Mouse (Mus musculus) embryonic facial prominence, embryonic 11.5 days (tissue): ENCODE data around the gene Rnf144b. TPM values are rescaled to one million over a fixed set of nuclear protein-coding genes. Genes with fewer than 3 reads are reported as not detected.

Experiments used
- ATAC-seq: fragments of 200-750 bp; cut with Nextera tagmentation; replicated peaks from 2 replicates; pipeline ENCODE4 v1.8.0; 2017; ENCODE audit warnings: low read depth; ENCODE audit not compliant: insufficient number of reproducible peaks, low FRiP score, low TSS enrichment
- DNase-seq: peaks from one replicate; pipeline ENCODE4 v3.0.0-alpha.2; 2015; ENCODE audit warnings: low spot score
- H3K27ac ChIP-seq: fragments of 300-500 bp; sonication (generic); replicated peaks from 2 replicates; pipeline ENCODE4 v1.5.1; 2014; ENCODE audit warnings: mild to moderate bottlenecking, low read depth, low read length, control low read depth
- H3K27me3 ChIP-seq: fragments of 300-500 bp; sonication (generic); 2 replicates; pipeline ENCODE4 v1.6.1; 2014; ENCODE audit warnings: mild to moderate bottlenecking, low read length, moderate library complexity, mixed read lengths; ENCODE audit not compliant: control insufficient read depth, insufficient read depth
- H3K36me3 ChIP-seq: fragments of 300-500 bp; sonication (generic); replicated peaks from 2 replicates; pipeline ENCODE4 v1.6.1; 2014; ENCODE audit warnings: low read depth, mild to moderate bottlenecking, low read length, moderate library complexity, mixed read lengths; ENCODE audit not compliant: control insufficient read depth, insufficient read depth
- H3K4me1 ChIP-seq: fragments of 300-500 bp; sonication (generic); 2 replicates; pipeline ENCODE4 v1.6.1; 2014; ENCODE audit warnings: low read length, mixed read lengths; ENCODE audit not compliant: control insufficient read depth, insufficient read depth
- H3K4me2 ChIP-seq: fragments of 300-500 bp; sonication (generic); 2 replicates; pipeline ENCODE4 v1.6.1; 2014; ENCODE audit warnings: low read depth, mild to moderate bottlenecking, control low read depth, low read length, moderate library complexity
- H3K4me3 ChIP-seq: fragments of 300-500 bp; sonication (generic); 2 replicates; pipeline ENCODE4 v1.5.1; 2014; ENCODE audit warnings: low read depth, low read length, control low read depth
- H3K9ac ChIP-seq: fragments of 300-500 bp; sonication (generic); replicated peaks from 2 replicates; pipeline ENCODE4 v1.6.1; 2014; ENCODE audit warnings: mild to moderate bottlenecking, control low read depth, low read length
- H3K9me3 ChIP-seq: fragments of 300-500 bp; sonication (generic); replicated peaks from 2 replicates; pipeline ENCODE4 v1.6.1; 2016; ENCODE audit warnings: mild to moderate bottlenecking, low read length, inconsistent platforms, mixed read lengths; ENCODE audit not compliant: control insufficient read depth
- WGBS: fragments of 180-500 bp; shearing (Covaris S2); extraction: QIAGEN DNeasy Blood & Tissue Kit; methylation state at CpG from one replicate; pipeline ENCODE4 v1.1.7; 2014; 5-methylcytosine and 5-hydroxymethylcytosine counted together
- polyA plus RNA-seq: library from polyadenylated mRNA; unstranded; fragments of >200 nt; fragmentation: Nextera tagmentation; extraction: Ambion mirVana; gene quantifications from 2 replicates; pipeline ENCODE4 v1.2.1, GENCODE M21; 2014

Rnf144b gene
- polyA plus RNA-seq, 1 experiment from 2014 or later = 1.5 TPM

- Histone ChIP-seq H3K36me3 (no peaks in the 10 kb centered on the region), H3K27me3 (no peaks in the 10 kb centered on the region), H3K4me2 (no peak overlapping the region), H3K9me3 (no peaks in the 10 kb centered on the region), H3K4me1 (no peaks in the 10 kb centered on the region), H3K4me3 (no peak overlapping the region), H3K9ac (no peak overlapping the region), H3K27ac (no peak overlapping the region)
- peak; percentile 42 for DNase-seq
- ATAC-seq = no peak
- 71% methylated on average over 2 of the region's 2 CpGs for WGBS
These were observed 139.5 kb downstream of the Rnf144b start for GRCm38 (mm10) chr13:47261961-47262360.

- no peaks in the 10 kb centered on the region for H3K4me1 ChIP-seq
- no peak overlapping the region for H3K4me2 ChIP-seq
- no peak for ATAC-seq
- no peak for DNase-seq
- H3K36me3 ChIP-seq = no peaks in the 10 kb centered on the region
- H3K27me3 ChIP-seq = no peaks in the 10 kb centered on the region
- H3K9ac ChIP-seq = no peak overlapping the region
- no peaks in the 10 kb centered on the region for H3K9me3 ChIP-seq
- no peak overlapping the region for H3K4me3 ChIP-seq
- 89% methylated on average over 8 of the region's 8 CpGs for WGBS
- H3K27ac ChIP-seq = no peak overlapping the region
These were observed 141.9 kb downstream of the Rnf144b start for GRCm38 (mm10) chr13:47264382-47264781.

- H3K27ac ChIP-seq = no peak overlapping the region
- DNase-seq = no peak
- no peaks in the 10 kb centered on the region for H3K4me1 ChIP-seq
- H3K9me3 ChIP-seq = no peaks in the 10 kb centered on the region
- H3K4me3 ChIP-seq = no peak overlapping the region
- H3K36me3 ChIP-seq = no peaks in the 10 kb centered on the region
- H3K4me2 ChIP-seq = no peak overlapping the region
- ATAC-seq = no peak
- H3K9ac ChIP-seq = no peak overlapping the region
- WGBS = 89% methylated on average over 7 of the region's 7 CpGs
- no peaks in the 10 kb centered on the region for H3K27me3 ChIP-seq
These were observed 144.0 kb downstream of the Rnf144b start for GRCm38 (mm10) chr13:47266411-47266810.

- Histone ChIP-seq H3K27me3 (no peaks in the 10 kb centered on the region), H3K4me1 (no peaks in the 10 kb centered on the region), H3K9ac (no peak overlapping the region), H3K27ac (no peak overlapping the region), H3K9me3 (no peaks in the 10 kb centered on the region), H3K4me3 (no peak overlapping the region), H3K4me2 (no peak overlapping the region), H3K36me3 (no peaks in the 10 kb centered on the region)
- DNase-seq (peak; percentile 58), ATAC-seq (no peak)
- 41% methylated on average over 3 of the region's 3 CpGs for WGBS
These were observed 145.8 kb downstream of the Rnf144b start for GRCm38 (mm10) chr13:47268227-47268626.

- H3K4me2 ChIP-seq = no peak overlapping the region; the same call in 1 of the 2 replicates
- no peak overlapping the region; the same call in 1 of the 2 replicates for H3K9ac ChIP-seq
- no peak overlapping the region for H3K4me3 ChIP-seq
- H3K27me3 ChIP-seq = no peaks in the 10 kb centered on the region
- H3K9me3 ChIP-seq = no peaks in the 10 kb centered on the region
- 16% methylated on average over 8 of the region's 8 CpGs for WGBS
- H3K36me3 ChIP-seq = no peaks in the 10 kb centered on the region
- no peak for ATAC-seq
- 0 out of 2 replicates have a peak, but pooled peaks cover 3% of the 10 kb centered on the region for H3K4me1 ChIP-seq
- no peak overlapping the region for H3K27ac ChIP-seq
- DNase-seq = no peak
These were observed 150.5 kb downstream of the Rnf144b start for GRCm38 (mm10) chr13:47272928-47273327.

GRCm38 (mm10) chr13:47273487-47273886 lies 151.0 kb downstream of the Rnf144b start:
- Histone ChIP-seq H3K9ac (peak overlapping the region; percentile 41), H3K36me3 (no peaks in the 10 kb centered on the region), H3K4me3 (no peak overlapping the region), H3K4me1 (0 out of 2 replicates have a peak, but pooled peaks cover 3% of the 10 kb centered on the region), H3K4me2 (peak overlapping the region; percentile 19), H3K9me3 (no peaks in the 10 kb centered on the region), H3K27me3 (no peaks in the 10 kb centered on the region), H3K27ac (no peak overlapping the region)
- DNase-seq (peak; percentile 70), ATAC-seq (peak; percentile 77; the same call in 1 of the 2 replicates)
- 4% methylated on average over 11 of the region's 11 CpGs for WGBS

GRCm38 (mm10) chr13:47274139-47274538 lies 151.7 kb downstream of the Rnf144b start:
- WGBS = 7% methylated on average over 3 of the region's 3 CpGs
- Histone ChIP-seq H3K27me3 (no peaks in the 10 kb centered on the region), H3K4me1 (0 out of 2 replicates have a peak, but pooled peaks cover 3% of the 10 kb centered on the region), H3K9me3 (no peaks in the 10 kb centered on the region), H3K4me3 (no peak overlapping the region), H3K9ac (no peak overlapping the region), H3K36me3 (no peaks in the 10 kb centered on the region), H3K4me2 (no peak overlapping the region), H3K27ac (no peak overlapping the region)
- DNase-seq (no peak), ATAC-seq (no peak)

- 0 out of 2 replicates have a peak, but pooled peaks cover 3% of the 10 kb centered on the region for H3K4me1 ChIP-seq
- 38% methylated on average over 13 of the region's 13 CpGs for WGBS
- no peak for ATAC-seq
These were observed 154.8 kb downstream of the Rnf144b start for GRCm38 (mm10) chr13:47277000-47277823.

More at GRCm38 (mm10) chr13:47277000-47277823, 154.8 kb downstream of the Rnf144b start:
- H3K9me3 ChIP-seq = no peaks in the 10 kb centered on the region
- no peak overlapping the region for H3K4me3 ChIP-seq
- no peaks in the 10 kb centered on the region for H3K36me3 ChIP-seq
- no peaks in the 10 kb centered on the region for H3K27me3 ChIP-seq
- H3K27ac ChIP-seq = no peak overlapping the region
- no peak overlapping the region for H3K9ac ChIP-seq
- peak; percentile 21 for DNase-seq
- no peak overlapping the region for H3K4me2 ChIP-seq
